Mouse (Mus musculus) testis, adult 2 months (tissue): ENCODE results near the gene Gm49325.

Experiments used
- CTCF ChIP-seq: fragments of 200-500 bp; IDR thresholded peaks from 2 replicates; pipeline ENCODE4 v1.5.1; 2012; ENCODE audit warnings: low read depth, mild to moderate bottlenecking, inconsistent platforms, low read length, moderate library complexity; ENCODE audit not compliant: control insufficient read depth, insufficient read depth, insufficient replicate concordance
- POLR2A ChIP-seq: fragments of 200-500 bp; IDR thresholded peaks from 2 replicates; pipeline ENCODE4 v1.6.1; 2012; ENCODE audit warnings: low read depth, mild to moderate bottlenecking, inconsistent platforms, low read length, moderate library complexity; ENCODE audit not compliant: control insufficient read depth

- TF ChIP-seq CTCF (no peak), POLR2A (no peak)
Observed at GRCm38 (mm10) chr10:77626591-77626990, 20.6 kb downstream of the Gm49325 start.
